Mouse (Mus musculus): Measurements from ENCODE around the gene Slc7a7.
"Not testable (repeated sequence)": the region's sequence is repeated elsewhere in the genome, so short reads cannot be mapped to it uniquely, and the experiment has no call there.

DNA sequence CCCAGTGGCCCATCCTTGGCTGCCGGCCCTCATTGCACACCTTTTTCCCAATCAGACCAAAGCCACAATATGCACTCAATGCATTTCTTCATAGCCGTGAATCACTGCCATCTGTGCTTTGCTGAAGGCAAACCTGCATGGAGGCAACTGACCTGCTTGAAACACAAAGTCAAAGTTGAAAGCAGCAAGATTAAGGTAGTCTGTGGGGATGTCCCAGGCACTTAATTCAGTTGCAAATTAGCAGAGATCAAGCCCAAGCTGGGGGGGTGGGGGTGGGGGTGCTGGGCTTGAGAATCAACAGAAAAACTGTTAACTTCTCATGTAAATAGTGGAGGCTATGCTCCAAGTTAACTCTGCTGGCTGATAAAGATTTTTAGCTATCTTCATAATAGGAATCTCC is 75.8 kb downstream of the Slc7a7 start:
- TF ChIP-seq EP300 (IDR thresholded peaks at IDR 0.05; ENCODE audit: insufficient read depth, low read depth, low read length); POLR2A (IDR thresholded peaks at IDR 0.05; ENCODE audit: insufficient read depth, low read depth, low read length); CTCF (IDR thresholded peaks at IDR 0.05): not testable (repeated sequence)

All from heart, adult 2 months (tissue).